In the genomic region with DNA sequence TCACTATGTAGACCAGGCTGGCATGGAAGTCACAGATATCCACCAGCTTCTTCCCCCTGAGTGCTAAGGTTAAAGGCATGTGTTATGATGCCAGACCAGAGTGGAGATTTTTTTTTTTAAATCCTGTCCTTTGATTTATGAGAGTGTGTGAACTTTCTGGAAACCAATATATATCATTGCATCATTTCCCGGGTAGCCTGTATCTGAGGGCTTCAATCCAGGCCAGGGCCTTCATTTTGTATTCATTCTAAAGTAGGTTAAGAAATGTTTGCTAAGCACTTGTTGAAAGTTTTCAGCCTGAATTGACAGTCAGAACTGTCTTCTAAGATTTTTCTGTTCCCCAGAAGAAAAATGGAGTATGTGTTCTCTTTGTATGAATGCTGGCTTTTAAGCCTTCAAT, we compare ENCODE assay signal across 21 mouse cellular contexts. TPM values are rescaled to one million over a fixed set of nuclear protein-coding genes. Genes with fewer than 3 reads are reported as not detected.
"Had no signal": no experiment of that assay in that cellular context is flagged by ENCODE, and none has a peak within 500 bp of the region (broad histone marks: within the 10 kb centered on the region; RNA-seq: fewer than 3 reads in every experiment).

No protein-coding gene starts in this region.

- H3K36me3 ChIP-seq: midbrain, embryonic 10.5 days; midbrain, embryonic 12.5 days; neural tube, embryonic 13.5 days; neural tube, embryonic 15.5 days had no signal

- H3K4me3 ChIP-seq: midbrain, embryonic 10.5 days; midbrain, embryonic 12.5 days; myocyte; neural tube, embryonic 13.5 days; neural tube, embryonic 15.5 days had no signal

- DNase-seq: lung, adult 2 months; lung, postnatal 14 days; lung, postnatal 36 days; retina, postnatal 1 day; right cerebral cortex, adult 18-20 months; right cerebral cortex, postnatal 25 days; right cerebral cortex, postnatal 4 days; spleen, adult 18-20 months; thymus, adult 18-20 months; thymus, postnatal 14 days; thymus, postnatal 36 days had no signal

- H3K9ac ChIP-seq: midbrain, embryonic 12.5 days; neural tube, embryonic 13.5 days; neural tube, embryonic 15.5 days had no signal

- ATAC-seq: midbrain, embryonic 16.5 days had no signal

- H3K27ac ChIP-seq: midbrain, embryonic 10.5 days; midbrain, embryonic 12.5 days; neural tube, embryonic 13.5 days; neural tube, embryonic 15.5 days had no signal

- H3K4me2 ChIP-seq: midbrain, embryonic 12.5 days; neural tube, embryonic 13.5 days; neural tube, embryonic 15.5 days had no signal

- H3K4me1 ChIP-seq: midbrain, embryonic 10.5 days; midbrain, embryonic 12.5 days; neural tube, embryonic 13.5 days; neural tube, embryonic 15.5 days had no signal

- H3K27me3 ChIP-seq: midbrain, embryonic 12.5 days; neural tube, embryonic 13.5 days; neural tube, embryonic 15.5 days had no signal

RNA-seq across cellular contexts. Expression of gene Tectb, which starts 8.9 kb away (rescaled TPM):
- total RNA-seq: megakaryocyte, adult 5-6 weeks; megakaryocyte-erythroid progenitor cell, adult 5-6 weeks had no signal
- polyA plus RNA-seq: midbrain, embryonic 10.5 days; myocyte; neural tube, embryonic 11.5 days; neural tube, embryonic 15.5 days; small intestine, adult 2 months had no signal
